Mouse (Mus musculus) ES-E14 (cell line): Measurements from ENCODE around the gene Arfip2.

Experiments used
- CHD2 ChIP-seq: IDR thresholded peaks from 2 replicates; pipeline ENCODE4 v1.6.1; 2014; ENCODE audit warnings: mild to moderate bottlenecking, low read depth, low read length, inconsistent platforms
- MAFK ChIP-seq: IDR thresholded peaks from 2 replicates; pipeline ENCODE4 v1.6.1; 2014; ENCODE audit warnings: mild to moderate bottlenecking, low read depth, low read length, inconsistent platforms; ENCODE audit not compliant: insufficient read depth
- ZNF384 ChIP-seq: IDR thresholded peaks from 2 replicates; pipeline ENCODE4 v1.6.1; 2012; ENCODE audit warnings: low read depth, low read length, inconsistent platforms

GRCm38 (mm10) chr7:105615720-105616119, 24.5 kb downstream of the Arfip2 start:
- TF ChIP-seq MAFK (no peak), ZNF384 (no peak), CHD2 (no peak)
